15 mouse cellular contexts compared by ENCODE assay signal in the genomic region with DNA sequence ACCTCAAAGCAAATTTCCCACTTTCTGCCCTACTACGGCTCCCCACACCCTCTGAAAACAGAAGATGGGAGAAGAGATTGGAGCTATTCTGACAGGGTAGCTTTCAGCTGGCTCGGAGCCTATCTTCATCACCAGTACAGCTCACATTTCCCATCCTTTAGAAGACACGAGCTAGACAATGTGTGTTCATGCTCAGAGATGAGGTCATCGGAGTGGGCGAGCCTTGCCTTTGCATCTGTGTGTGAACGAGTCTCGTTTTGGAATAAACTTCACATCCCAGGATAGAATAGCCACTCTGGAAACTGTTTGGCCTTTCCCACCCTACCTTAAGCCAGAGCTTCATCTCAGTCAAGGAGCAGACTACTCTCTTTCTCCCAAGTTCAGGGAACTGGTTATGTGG.
"Had no signal": no experiment of that assay in that cellular context is flagged by ENCODE, and none has a peak within 500 bp of the region (broad histone marks: within the 10 kb centered on the region; RNA-seq: fewer than 3 reads in every experiment).

No protein-coding gene starts in this region.

- H3K4me3 ChIP-seq: layer of hippocampus, adult 2 months; limb, embryonic 12.5 days; liver, embryonic 13.5 days; megakaryocyte, embryonic 14.5 days; midbrain, embryonic 15.5 days; neural tube, embryonic 12.5 days had no signal

- H3K27me3 ChIP-seq: limb, embryonic 12.5 days; liver, embryonic 13.5 days; megakaryocyte, embryonic 14.5 days; midbrain, embryonic 15.5 days; neural tube, embryonic 12.5 days had no signal

- H3K4me1 ChIP-seq: liver, embryonic 13.5 days; megakaryocyte, embryonic 14.5 days had no signal

- ATAC-seq: intestine, postnatal 0 days; liver, postnatal 0 days; midbrain, embryonic 15.5 days had no signal

- H3K27ac ChIP-seq: layer of hippocampus, adult 2 months; liver, embryonic 13.5 days; macrophage; midbrain, embryonic 15.5 days; neural tube, embryonic 12.5 days had no signal

- H3K4me2 ChIP-seq: limb, embryonic 12.5 days; liver, embryonic 13.5 days; midbrain, embryonic 11.5 days; midbrain, embryonic 15.5 days; neural tube, embryonic 12.5 days had no signal

- H3K36me3 ChIP-seq: limb, embryonic 12.5 days; liver, embryonic 13.5 days; midbrain, embryonic 15.5 days; neural tube, embryonic 12.5 days had no signal

- H3K9ac ChIP-seq: limb, embryonic 12.5 days; liver, embryonic 13.5 days; liver, postnatal 0 days; midbrain, embryonic 15.5 days; neural tube, embryonic 12.5 days had no signal

- DNase-seq: liver; liver, embryonic 13.5 days; liver, postnatal 0 days; retina, postnatal 1 day; right cerebral cortex, postnatal 4 days; spleen, adult 18-20 months; thymus, postnatal 36 days had no signal

- H3K9me3 ChIP-seq: limb, embryonic 12.5 days; liver, embryonic 13.5 days; midbrain, embryonic 15.5 days; neural tube, embryonic 12.5 days had no signal
